Mouse (Mus musculus) E14TG2a.4 (cell line): ENCODE measurements at regions not wholly inside any gene's neighbourhood (a gene's known extent, or its start where the extent isn't known, plus 50 kb on each side); places are given as distances from the start of the nearest gene placed in this dataset.

Source experiments
- CTCF ChIP-seq: conservative IDR thresholded peaks from 2 replicates; pipeline ENCODE4 v1.5.1; 2014; ENCODE audit warnings: low read length
- NANOG ChIP-seq: IDR thresholded peaks from 2 replicates; pipeline ENCODE4 v1.6.1; 2014; ENCODE audit warnings: borderline replicate concordance, low read length, mixed read lengths
- POU5F1 ChIP-seq: IDR thresholded peaks from 2 replicates; pipeline ENCODE4 v1.6.1; 2014; ENCODE audit warnings: low read length, borderline replicate concordance

DNA sequence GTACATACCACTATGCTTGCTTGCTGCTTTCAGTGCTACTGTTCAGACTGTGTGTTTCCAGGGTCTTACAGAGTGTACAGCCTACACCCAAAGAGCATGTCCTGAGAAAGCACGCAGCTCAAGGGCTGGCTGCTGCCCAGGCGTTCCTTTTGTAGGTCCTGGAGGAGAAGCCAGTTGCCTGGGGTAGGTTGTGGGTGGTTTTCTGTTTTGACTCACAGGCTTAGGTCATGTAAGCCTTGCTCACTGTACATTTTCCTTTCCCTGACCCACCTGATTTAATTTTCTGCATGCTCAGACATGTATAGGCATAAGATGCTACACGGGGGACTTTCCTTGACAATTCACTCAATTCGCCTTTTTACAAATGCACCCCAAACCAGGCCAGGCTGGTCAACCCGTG lies 172.9 kb upstream of the Wdfy3 start:
- no peak for TF ChIP-seq CTCF
- TF ChIP-seq NANOG = no peak
- no peak for TF ChIP-seq POU5F1
